Mouse (Mus musculus) hindbrain, embryonic 12.5 days (tissue): ENCODE measurements around the gene Rem1. TPM values are rescaled to one million over a fixed set of nuclear protein-coding genes. Genes with fewer than 3 reads are reported as not detected.

Experiments
- polyA plus RNA-seq: library from polyadenylated mRNA; unstranded; fragments of >200 nt; fragmentation: Nextera tagmentation; extraction: Ambion mirVana; gene quantifications from 2 replicates; pipeline ENCODE4 v1.2.1, GENCODE M21; 2016

Rem1 gene
- polyA plus RNA-seq, 1 experiment from 2014 or later, result 0.72 TPM

Other genes starting within 250 kb of the Rem1 start
- 19.5 and 19.6 TPM in 2 replicates for gene Sox12, start 228.9 kb upstream of the Rem1 start, polyA plus RNA-seq
- 50.7 and 54.5 TPM in 2 replicates for gene Zcchc3, start 211.9 kb upstream of the Rem1 start, polyA plus RNA-seq
- 2.0 and 3.6 TPM in 2 replicates for gene 6820408C15Rik, start 211.4 kb upstream of the Rem1 start, polyA plus RNA-seq
- not detected in 2 replicates for gene Defb23, start 162.3 kb upstream of the Rem1 start, polyA plus RNA-seq
- not detected in 2 replicates for gene Defb20, start 149.9 kb upstream of the Rem1 start, polyA plus RNA-seq
- gene Defb22, start 136.8 kb upstream of the Rem1 start, polyA plus RNA-seq, result not detected in 2 replicates
- gene Defb26, start 115.3 kb upstream of the Rem1 start, polyA plus RNA-seq, result not detected in 2 replicates
- gene Defb28, start 108.7 kb upstream of the Rem1 start, polyA plus RNA-seq, result not detected in 2 replicates
- not detected in 2 replicates for gene Defb29, start 86.9 kb upstream of the Rem1 start, polyA plus RNA-seq
- not detected in 2 replicates for gene Gm17416, start 57.6 kb upstream of the Rem1 start, polyA plus RNA-seq
- not detected in 2 replicates for gene Defb21, start 54.2 kb upstream of the Rem1 start, polyA plus RNA-seq
- gene Defb19, start 46.6 kb upstream of the Rem1 start, polyA plus RNA-seq, result not detected in 2 replicates
- not detected in 2 replicates for gene Defb45, start 27.6 kb upstream of the Rem1 start, polyA plus RNA-seq
- not detected in 2 replicates for gene Defb36, start 22.6 kb upstream of the Rem1 start, polyA plus RNA-seq
- gene Defb25, start 3.9 kb upstream of the Rem1 start, polyA plus RNA-seq, result not detected in 2 replicates
- gene H13, start 42.5 kb downstream of the Rem1 start, polyA plus RNA-seq, result 153 and 157 TPM in 2 replicates
- gene Mcts2, start 60.1 kb downstream of the Rem1 start, polyA plus RNA-seq, result 34.9 and 40.5 TPM in 2 replicates
- gene Id1, start 109.3 kb downstream of the Rem1 start, polyA plus RNA-seq, result 157 and 159 TPM in 2 replicates
- gene Cox4i2, start 127.2 kb downstream of the Rem1 start, polyA plus RNA-seq, result 5.0 and 5.3 TPM in 2 replicates
- gene Bcl2l1, start 204.8 kb downstream of the Rem1 start, polyA plus RNA-seq, result 155 and 166 TPM in 2 replicates
- gene Tpx2, start 221.0 kb downstream of the Rem1 start, polyA plus RNA-seq, result 81.5 and 87.9 TPM in 2 replicates